Mouse (Mus musculus) ES-E14 (cell line): ENCODE measurements around the gene Znrf2.

Experiments used
- CHD2 ChIP-seq: IDR thresholded peaks from 2 replicates; pipeline ENCODE4 v1.6.1; 2014; ENCODE audit warnings: mild to moderate bottlenecking, low read depth, low read length, inconsistent platforms
- HCFC1 ChIP-seq: IDR thresholded peaks from 2 replicates; pipeline ENCODE4 v1.6.1; 2012; ENCODE audit warnings: low read length, inconsistent platforms, borderline replicate concordance; ENCODE audit not compliant: insufficient read depth
- ZC3H11A ChIP-seq: IDR thresholded peaks from 2 replicates; pipeline ENCODE4 v1.6.1; 2012; ENCODE audit warnings: low read depth, mild to moderate bottlenecking, inconsistent platforms, low read length, borderline replicate concordance
- ZNF384 ChIP-seq: IDR thresholded peaks from 2 replicates; pipeline ENCODE4 v1.6.1; 2012; ENCODE audit warnings: low read depth, low read length, inconsistent platforms

GRCm38 (mm10) chr6:54941149-54941548 is 124.4 kb downstream of the Znrf2 start:
- TF ChIP-seq HCFC1 (no peak), ZNF384 (no peak), CHD2 (no peak), ZC3H11A (no peak)
